Mouse (Mus musculus): ENCODE data around the gene Mpzl3.

The Mpzl3 gene

DNA sequence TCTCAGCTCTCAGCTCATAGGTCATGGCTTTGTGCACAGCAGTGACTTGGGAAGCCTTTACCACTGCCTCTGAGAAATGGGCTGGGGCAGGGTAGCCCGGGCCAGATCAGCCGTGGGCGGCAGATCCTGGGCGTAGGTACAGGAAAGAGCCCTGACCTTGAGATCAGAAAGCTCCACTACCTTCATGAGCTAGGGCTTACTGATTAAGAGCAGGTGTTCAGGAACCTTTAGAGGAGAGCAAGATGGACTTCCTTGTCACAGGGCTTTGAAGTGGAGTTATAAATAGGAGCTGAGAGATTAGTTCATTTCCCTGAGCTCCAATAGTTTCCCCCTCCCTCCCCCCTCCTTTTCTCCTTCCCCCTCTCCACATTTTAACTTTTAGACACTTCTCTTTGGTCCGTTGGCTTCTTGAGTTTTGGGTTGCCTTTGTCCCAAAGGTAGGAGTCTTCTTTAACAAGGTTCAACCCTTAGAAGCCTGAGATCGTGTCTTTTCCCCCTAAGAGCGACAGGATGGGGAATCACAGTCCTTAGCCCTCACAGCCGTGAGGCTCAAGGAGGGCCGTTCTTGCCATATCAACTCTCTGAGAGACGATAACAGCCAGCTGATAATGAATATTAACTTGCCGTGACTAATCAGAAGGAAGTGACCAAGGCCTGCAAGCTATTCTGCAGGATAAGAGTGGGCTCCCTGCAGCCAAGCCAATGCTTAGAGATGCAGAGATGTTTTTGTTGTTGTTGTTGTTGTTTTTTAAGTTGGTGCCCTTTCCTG, 48.4 kb downstream of the Mpzl3 start:
- DNase-seq, result no peak

DNA sequence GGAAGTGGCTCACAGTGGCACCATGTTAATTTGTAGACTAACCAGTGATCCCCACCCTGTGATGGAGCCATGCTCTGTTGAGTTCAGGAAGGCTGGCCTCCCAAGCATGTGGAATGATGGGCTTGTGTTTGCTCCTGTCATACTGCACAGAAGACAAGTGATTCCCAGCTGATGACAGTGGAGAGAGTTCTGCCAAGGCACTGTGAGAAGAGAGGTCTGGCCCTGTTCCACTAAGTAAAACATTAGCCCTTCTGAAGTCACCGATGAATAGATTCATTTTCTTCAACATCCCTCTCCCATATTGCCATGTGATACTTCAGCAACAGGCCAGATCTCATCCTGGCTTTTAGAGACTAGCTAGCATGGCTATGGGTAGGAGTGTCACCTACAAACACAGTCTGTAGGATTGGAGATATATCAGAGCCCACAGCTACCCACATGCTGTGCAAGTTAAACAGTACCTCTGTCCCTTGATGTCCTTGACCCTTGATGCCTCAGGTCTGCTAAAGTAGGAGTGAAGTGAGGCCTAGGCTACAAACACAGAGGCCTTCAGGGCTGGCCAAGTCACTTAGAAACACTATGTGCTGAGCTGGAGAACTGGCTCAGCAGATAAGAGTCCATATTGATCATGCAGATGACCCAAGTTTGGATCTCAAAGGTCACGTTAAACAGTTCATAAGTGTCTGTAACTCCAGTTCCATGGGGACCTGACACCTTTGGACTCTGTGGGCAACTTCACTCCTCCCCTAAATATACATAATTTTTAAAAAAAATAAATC, 50.8 kb downstream of the Mpzl3 start:
- DNase-seq, result no peak

DNA sequence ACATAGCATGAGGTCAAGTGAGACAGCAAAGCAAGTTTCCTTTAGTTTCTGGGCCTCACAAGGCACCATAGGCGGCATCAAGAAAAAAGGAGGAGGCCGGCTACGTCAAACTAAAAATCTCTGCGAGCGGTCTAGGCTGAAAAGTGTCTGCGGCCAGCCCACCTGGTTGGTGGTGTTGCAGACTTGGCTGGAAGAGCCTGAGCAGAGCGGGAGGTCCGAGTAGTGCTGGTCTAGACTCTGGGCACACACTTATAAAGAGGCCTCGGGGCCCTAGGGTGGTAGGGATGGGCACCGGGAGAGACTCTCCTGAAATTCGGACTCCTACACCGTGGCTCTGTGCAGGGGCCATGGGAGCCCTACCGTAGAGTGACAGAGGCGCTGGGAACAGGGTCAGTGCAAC, 60.7 kb downstream of the Mpzl3 start:
- DNase-seq, result peak; percentile 78 to 81

DNA sequence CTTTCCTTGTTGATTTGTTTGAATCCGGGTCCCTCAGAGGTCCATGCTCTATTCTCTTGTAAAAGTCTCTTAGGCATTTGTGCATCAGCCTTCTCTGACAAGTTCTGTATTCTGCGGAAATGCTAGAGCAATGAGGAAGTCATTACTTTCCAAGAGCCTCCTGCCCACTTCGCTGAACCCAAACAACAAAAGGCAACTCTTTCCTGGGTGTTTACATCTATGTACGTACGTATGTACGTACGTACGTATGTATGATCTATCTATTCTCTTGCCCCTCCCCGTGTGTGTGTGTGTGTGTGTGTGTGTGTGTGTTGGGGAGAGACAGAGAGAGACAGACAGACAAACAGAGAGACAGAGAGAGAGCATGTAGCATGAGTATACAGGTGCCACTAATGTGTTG, 61.8 kb downstream of the Mpzl3 start:
- DNase-seq, result no peak

DNA sequence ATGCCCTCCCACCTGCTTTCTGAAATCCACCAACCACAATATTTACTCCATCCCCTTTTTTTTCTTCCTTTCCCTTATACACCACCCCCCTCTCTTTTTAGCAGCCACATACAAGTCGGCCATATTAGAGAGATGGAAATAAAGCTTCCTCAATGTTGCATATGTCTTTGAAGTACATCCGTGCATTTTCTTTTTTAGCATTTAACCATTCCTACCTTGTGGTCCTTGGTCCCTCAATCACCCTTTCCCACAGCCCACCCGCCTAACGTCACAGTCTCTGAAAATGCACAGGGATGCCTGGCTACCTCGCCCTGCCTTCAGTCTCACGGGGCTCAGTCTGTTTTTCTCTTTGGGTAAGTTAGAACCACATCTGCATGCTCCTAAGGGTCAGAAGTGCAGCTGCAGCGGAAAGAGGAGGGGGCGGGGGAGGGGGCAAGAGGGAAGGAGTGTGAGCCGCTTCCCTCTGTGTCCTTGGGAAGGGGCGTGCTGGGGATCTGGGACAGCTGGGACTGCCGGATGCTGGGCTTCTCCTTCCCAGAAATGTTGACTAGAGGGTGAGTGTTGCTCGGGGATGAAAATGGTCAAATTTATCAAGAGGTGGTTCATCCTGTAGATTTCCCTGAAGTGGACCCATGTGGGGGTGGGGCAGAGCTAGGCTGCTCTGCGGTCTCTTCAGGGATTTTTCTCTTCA, 62.9 kb downstream of the Mpzl3 start, which contains the start of gene Scn2b:
Gene Scn2b, plus strand, starts transcription at position 42 of the 691 bp plus-strand sequence.
- peak; percentile 38 to 55 for DNase-seq

DNA sequence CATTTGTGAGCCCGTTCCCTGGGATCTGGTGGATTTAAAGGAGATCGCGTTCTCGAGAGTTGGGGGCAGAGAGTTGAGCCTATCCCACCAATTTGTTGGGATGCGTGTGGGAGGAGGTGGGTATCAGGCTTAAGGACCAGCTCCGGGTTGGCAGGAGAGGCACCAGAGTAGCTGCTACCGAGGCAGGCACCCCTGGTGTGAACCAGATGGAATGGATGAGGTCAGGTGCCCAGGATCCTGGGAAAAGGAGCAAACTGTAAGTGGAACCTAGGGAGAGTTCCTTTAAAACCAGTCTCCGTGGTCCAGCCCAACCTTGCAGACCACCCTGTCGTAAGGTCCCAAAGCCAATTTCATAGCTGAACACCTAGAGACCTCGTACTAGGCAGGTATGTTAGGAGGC, 63.6 kb downstream of the Mpzl3 start:
- peak in 1 of 2 experiments; percentile 24 for DNase-seq

DNA sequence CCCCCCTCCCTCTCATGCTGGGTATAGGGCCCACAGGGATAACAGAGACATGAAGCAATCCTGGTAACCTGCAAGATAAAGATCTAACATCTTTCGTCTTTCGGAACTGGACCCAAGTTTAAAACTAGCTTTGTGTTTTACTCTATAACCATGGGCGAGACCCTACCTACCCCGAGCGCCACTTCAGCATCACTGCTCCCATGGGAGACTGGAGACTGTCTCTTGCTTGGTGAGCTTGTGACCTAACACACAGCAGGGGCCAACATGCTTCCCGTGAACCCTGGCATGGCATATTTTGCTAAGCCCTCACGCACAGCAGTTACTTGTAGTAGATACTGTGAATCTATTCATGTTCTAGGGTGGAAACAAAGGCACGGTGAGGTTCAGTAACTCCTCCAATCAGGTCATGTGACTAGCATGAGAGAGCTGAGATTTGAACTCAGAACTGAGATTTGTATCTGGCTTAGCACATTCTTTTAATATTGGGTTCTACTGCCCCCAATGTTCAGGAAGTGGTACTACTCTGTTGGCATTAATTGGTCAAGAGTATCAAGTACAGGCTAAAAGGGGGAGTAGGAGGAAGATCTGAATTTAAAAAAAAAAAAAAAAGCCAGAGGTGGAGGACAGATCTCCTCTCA, 64.4 kb downstream of the Mpzl3 start:
- DNase-seq, result no peak

DNA sequence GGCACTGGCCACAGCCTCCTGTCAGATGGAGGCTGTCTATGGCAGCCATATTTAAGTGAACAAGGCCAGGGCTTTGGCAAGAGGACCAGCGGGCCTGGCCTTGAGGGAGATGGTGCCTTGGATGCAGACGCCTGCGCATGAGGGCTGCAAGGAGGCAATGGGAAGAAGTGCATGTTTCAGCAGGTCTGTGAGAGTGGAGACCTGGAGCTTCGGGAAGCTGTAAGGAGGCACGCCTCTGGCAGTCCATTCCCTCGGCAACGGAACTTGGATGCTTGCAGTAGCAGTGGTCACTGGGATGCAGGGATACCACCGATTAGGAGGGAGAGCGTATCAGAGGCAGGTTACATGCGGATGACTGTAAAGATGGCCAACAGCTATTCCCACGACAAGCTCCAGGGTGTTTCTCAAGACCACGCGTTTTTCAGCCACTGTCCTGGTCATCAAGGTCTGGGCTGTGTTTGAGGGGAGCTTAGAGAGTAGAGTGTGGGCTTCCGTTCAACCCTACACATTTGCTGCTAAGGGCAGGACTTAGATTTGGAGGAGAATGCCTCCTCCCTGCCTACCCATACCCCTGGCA, 65.1 kb downstream of the Mpzl3 start:
- DNase-seq, result no peak

DNA sequence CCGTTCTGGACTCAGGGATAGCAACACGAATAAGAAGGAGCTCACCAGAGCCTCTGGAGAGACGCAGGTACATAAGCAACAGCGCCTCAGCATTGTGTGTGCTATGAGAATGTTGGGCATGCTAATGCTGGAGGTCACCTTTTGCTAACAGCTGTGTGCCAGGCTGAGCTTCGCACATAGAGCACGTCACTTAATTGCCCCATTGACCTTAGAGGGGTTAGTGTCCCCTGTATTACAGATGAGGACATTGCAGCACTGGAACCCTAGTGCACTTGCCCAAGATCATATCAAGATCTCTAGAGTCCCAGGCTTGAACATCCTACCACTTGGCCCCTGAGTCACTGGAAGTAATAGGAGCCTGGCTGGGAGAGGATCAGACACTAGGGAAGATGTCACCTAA, 65.6 kb downstream of the Mpzl3 start:
- no peak for DNase-seq

DNA sequence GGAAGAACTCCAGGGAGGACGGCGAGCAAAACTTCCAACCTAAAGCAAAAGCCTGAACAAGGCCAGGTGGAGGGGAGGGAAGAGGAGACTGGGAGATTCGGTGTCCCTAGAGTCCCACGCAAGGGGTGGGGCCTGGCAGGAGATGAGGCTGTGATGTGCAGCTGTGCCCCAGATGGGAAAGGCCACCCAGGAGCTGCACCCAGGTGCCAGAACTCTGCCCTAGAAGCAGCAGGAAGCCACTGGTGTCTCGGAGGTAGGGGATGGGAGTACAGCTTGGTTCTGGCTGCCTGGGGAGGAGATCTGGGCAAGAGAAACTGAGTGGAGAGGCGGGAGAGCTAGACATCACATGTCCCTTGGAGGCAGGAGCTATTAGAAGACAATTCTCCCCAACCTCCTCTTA, 66.0 kb downstream of the Mpzl3 start:
- DNase-seq, result no peak

DNA sequence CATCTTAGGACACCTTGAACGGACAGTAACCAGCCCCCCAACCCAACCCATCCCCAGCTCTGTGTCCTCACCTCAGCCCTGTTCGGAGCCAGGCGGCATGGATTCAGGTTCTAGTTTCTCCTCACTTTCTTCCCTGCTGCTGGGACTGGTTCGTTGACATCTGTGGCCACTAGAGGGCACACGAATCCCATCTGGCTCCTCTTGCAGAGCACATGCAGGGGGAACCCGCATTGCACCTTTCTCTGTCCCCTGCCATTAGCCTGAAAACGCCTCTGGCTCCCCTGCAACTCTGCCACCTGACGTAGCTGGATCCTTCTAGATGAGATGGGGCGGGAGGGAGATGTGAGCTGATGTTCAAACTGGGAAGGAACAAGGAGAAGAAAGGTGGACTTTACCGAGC, 66.8 kb downstream of the Mpzl3 start:
- peak; percentile 84 to 88 for DNase-seq

DNA sequence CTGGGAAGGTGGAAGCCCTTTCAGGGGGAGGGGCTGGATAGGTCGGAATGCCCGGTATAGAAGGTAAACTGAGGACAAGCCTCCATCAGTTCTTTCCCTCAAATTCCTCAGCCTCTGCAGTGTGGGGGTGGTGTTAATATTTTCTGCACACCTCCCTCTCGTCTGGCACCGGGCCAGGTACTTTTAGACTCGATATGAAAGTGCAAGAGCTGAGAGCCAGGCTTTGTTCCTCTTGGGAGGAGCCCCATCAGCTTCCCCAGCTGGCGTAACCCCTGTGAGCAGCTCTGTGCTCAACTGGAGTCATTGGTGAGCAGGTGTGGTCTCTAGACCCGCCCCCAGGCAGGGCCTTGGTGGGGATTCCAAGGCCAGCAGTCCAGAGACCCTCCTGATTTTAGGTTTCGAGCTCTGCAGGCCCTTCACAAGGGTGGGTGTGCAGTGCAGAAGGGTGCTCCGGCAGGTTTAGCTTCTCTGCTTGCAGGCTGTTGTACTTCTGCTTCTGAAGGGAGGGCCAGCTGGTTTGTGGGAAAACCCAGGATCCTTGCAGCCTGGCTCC, 67.3 kb downstream of the Mpzl3 start:
- DNase-seq, result peak; percentile 49 to 58

DNA sequence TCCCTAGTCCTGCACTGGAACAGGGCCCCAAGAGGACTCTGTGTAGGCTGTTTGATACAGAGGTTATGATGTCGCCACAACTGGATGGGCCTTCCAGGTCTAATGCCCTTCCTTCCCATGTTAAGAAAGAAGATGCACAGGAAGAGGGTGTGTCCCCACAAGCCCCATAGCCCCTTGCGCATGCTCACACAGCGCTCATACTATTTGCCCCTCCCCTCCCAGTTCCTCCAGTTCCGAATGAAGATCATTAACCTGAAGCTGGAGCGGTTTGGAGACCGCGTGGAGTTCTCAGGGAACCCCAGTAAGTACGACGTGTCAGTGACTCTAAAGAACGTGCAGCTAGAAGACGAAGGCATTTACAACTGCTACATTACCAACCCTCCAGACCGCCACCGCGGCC, 70.2 kb downstream of the Mpzl3 start:
- no peak for DNase-seq

DNA sequence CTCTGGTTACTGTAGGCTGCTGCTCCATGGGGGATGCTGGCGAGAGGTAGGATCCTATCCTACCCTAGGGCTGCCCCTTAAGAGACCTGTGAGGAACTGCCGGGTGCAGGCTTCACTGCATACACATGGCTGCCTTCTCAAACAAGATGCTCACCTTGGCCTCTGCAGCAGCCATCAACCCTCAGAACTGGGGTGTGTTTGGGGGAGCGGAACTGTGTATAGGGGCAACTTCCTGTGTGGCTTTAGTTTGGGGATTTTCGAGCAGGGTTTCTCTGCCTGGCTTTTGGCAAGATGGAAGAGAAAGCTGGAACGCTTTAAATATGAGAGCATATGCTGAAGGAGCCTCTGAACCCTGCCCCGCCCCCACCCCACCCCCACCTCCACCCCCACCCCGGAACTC, 72.0 kb downstream of the Mpzl3 start:
- DNase-seq, result no peak

All from kidney, postnatal 4 days (tissue).